Mouse (Mus musculus): ENCODE measurements around the gene Urod.

Urod gene

DNA sequence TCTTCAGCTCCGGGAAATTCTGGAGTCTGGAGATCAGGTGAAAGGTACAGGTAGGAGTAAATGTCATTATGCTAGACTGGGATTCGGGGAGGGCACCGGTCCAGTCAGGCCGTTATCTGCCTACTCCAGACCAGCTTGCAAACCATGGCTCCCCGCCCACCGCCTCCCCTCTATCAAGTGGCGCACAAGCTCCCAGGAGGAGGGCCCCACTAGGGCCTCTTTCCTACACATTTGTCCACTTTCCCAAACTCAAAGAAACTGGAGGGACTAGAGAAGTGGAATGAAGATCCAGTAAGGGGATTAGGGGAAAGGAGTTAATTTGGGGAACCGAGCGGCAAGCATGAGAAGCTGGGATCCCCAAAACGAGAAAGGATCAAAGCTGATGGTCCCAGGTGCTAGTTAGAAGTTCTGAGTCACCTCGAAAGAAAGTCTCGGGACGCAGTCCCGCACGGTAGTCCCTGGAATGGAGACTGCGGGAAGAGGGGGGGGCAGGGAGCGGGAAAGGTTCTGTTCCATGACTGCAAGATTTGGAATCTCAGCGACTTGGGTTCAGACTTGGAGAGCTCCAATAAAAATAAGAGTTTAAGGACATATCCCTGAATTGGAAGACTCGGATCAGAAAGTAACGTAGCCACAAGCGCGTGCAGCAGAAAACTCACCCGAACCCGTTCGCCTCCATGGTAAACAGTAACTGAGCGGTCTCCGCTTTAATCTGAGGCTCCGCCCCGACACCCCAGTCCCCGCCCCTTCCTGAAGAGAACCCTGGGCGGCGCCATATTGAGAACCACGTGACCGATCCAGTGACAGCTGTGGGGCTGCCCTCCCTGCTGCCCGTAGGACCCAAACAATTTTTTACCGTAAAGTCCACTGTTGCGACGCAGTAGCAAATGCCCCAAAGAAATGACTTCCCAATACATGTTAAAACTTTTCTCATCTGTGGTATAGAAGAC lies at the start of gene Urod:
Gene Urod (minus strand): TSS at position 742 of the 950 bp plus-strand sequence.
- WGBS = 1% methylated on average over 38 of the region's 38 CpGs

DNA sequence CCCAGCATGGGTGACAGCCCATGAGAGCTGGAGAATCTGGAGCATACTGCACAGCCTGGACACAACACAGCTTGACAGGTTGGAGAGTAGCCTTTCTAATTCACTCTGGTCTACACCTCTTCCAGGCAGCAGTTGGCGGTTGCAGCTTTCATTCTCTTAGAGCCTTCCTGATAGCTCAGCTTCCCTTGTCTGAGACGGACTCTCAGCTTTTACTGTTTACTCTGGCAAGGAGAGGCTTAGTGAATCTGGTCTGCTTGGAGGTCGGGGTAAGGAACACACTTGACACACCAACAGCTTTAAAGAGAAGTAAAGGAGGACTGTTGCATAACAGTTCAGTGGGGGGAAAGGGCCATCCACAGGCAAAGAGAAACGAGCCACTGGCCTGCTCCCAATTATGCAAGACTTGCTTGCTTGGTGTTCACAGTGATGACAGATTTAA lies 47.1 kb upstream of the Urod start:
- 53% methylated on average over 4 of the region's 4 CpGs for WGBS

- WGBS = 66% methylated on average over 1 of the region's 1 CpGs
Measured at GRCm38 (mm10) chr4:117040791-117041190, 46.6 kb upstream of the Urod start.

GRCm38 (mm10) chr4:117039925-117040687 lies 45.9 kb upstream of the Urod start:
- WGBS = 17% methylated on average over 9 of the region's 9 CpGs

GRCm38 (mm10) chr4:117031105-117031504 lies 36.9 kb upstream of the Urod start:
- 94% methylated on average over 1 of the region's 1 CpGs for WGBS

- 97% methylated on average over 4 of the region's 4 CpGs for WGBS
Measured at GRCm38 (mm10) chr4:117023469-117023868, 29.3 kb upstream of the Urod start.

DNA sequence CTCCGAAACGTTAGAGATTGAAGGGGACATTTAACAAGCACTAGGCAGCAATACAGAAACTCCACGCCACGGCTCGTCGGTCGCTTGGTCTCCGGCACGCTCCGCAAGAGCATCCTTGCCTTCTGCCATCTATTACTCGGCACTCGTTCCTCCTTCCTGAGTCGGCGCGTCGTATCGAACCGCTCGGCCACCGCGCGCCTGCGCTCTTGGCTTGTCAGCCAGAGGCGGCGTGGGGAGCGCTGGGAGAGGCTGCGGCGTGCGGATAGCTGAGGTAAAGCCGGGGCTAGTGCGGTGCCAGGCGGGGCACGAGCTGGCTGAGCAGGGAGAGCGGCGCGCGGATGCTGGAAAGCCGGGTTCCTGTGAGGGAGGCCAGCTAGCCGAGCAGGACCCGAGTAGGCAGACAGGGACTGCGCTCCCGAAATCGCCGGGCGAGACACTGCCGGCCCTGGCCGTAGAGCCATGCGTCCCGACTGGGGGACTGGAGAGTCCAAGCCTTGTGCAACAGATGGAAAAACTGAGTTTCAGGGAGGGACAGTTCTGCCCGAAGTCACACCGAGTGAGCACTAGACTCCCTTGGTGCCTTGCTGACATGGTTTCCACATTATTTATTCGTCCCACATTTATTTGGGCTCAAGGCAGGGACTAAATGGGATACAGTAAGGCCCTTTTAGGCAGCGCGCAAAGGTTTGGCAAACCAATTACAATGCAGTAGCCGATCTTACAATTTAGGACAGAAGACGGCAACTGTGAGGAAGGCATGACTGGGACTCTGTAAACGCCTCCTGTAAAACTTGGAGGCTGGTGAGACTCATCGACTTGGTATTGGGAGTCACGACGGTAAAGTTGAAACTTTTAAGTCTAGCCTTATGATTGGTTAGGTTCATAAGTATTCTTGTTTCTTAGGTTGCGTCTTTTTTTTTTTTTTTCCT lies 25.3 kb upstream of the Urod start, which contains the start of gene Eif2b3:
Gene Eif2b3 (plus strand): TSS at position 197 of the 929 bp plus-strand sequence.
- WGBS = under 1% methylated on average over 61 of the region's 61 CpGs

DNA sequence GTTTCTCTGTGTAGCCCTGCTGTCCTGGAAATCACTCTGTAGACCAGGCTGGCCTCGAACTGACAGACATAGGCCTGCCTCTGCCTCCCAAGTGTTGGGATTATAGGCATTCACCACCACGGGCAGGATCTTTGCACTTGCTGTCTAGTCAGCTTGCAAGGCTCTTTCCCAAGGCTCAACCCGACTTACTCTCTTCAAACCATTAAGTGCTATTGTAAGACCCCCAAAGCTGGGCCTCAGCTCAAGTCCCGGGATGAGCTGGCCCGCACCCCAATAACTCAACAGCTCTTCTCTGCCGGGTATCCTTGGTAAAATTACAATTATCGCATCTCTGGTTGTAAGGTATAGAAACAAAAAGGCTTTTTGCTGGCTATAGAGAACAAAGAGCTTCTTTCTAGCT lies 24.1 kb upstream of the Urod start:
- 81% methylated on average over 7 of the region's 7 CpGs for WGBS

DNA sequence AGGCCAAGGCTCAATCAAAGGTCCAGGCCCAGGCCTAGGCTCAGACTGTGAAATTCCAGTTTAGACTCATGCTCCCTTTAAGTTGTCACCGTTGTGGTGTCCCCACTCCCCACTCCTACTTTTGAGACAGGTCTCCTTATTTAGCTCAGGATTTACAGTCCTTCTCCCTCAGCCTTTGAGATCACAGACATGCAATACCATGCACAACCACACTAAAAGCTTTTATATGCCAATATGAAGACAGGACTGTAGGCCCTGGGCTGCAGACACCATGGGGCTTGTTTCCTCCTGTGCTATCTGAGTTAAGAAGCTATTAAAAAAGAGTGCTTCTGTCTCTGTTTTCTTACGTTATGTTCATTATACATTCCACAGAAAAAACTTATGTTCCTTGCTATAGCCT lies 23.5 kb upstream of the Urod start:
- whole genome bisulfite sequencing = 68% methylated on average over 2 of the region's 2 CpGs

GRCm38 (mm10) chr4:117014901-117015415 lies 20.7 kb upstream of the Urod start:
- WGBS = 57% methylated on average over 4 of the region's 4 CpGs

DNA sequence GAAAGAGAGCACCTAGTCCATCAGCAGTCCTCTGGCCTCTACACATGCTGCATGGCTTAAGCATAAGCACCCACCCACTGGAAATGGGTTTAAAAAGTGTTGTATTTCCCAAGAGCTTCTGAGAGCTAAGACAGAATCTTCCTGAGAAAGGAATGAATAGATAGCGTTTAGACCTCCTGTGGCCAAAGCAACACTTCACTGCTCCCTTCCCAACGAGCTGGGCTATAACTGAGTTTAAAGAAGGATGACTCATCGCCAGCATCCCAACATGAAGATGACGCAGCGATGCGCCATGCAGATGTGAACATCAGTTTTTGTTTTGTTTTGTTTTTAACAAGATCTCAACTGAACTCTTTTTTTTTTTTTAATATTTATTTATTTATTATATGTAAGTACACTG lies 19.4 kb upstream of the Urod start:
- 80% methylated on average over 6 of the region's 6 CpGs for WGBS

- WGBS = 77% methylated on average over 5 of the region's 5 CpGs
Measured at GRCm38 (mm10) chr4:117010231-117010630, 16.0 kb upstream of the Urod start.

- 28% methylated on average over 3 of the region's 3 CpGs for WGBS
Measured at GRCm38 (mm10) chr4:117007058-117007457, 12.8 kb upstream of the Urod start.

DNA sequence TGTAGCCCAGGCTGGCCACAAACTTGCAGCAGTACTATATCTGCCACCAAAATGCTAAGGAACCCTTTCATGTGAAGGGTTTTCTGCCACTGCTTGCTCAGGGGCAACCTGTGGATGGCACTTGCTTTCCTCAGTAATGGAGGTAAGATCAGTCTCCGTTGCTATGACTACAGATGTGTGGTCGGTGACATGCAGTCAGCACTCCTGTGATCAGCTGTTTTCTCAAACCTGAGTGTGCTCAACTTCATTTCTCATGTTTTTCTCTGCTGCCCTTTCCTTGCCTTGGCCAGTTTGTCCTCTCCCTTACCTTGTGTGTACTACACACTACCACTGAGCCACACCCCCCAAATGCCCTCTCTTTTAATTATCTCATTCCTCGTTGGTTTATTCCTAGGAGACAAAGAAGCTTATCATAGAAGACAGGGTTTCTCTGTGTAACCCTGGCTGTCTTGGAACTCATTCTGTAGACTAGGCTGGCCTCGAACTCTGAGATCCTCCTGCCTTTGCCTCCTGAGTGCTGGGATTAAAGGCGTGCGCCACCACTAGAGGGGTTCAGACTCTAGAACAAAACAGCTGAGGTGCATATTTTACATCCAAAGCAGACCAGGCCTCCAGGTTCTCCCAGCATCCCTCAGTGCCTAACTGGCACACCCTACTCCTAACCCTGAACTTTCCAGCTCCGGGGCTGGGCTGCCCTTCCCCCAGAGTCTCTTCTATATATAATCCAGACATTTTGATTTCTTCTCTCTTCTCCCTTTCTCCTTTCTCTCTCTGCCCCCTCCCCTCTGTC lies 11.6 kb upstream of the Urod start:
- 74% methylated on average over 7 of the region's 7 CpGs for WGBS

- 84% methylated on average over 4 of the region's 4 CpGs for WGBS
Measured at GRCm38 (mm10) chr4:117004649-117005048, 10.4 kb upstream of the Urod start.

DNA sequence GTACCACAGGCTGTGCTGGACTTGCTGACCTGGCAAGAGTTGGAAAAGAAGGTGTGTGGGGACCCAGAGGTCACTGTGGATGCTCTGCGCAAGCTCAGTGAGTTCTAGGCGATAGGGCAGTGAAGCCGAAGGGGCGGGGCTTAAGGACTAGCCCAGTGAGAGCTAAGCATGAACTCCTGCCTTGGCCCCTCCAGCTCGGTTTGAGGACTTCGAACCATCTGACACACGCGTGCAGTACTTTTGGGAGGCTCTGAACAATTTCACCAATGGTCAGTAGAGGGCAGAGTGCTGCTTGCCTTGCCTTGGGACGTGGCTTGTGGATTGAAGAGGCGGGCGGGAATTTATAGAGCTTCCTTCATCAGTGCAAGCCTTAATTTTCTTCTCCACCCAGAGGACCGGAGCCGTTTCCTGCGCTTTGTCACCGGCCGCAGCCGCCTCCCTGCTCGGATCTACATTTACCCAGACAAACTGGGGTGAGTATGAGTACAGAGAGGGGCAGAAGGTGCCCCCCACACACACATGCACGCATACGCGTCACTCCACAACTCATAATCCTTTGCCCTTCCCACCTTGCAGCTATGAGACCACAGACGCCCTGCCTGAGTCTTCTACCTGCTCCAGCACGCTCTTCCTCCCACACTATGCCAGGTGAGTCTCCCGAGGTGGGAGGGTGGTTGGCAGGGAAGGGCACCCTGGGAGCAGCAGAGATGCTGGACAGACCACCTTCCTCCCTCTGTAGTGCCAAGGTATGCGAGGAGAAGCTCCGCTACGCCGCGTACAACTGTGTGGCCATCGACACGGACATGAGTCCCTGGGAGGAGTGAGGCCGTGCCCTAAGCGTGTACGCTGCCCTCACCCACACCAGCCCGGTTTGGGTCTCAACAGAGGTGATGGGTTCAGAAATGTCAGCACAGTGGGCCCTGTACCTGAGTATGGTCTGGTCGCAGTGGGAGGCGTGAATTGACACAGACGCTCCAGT lies 8.6 kb upstream of the Urod start:
- 53% methylated on average over 38 of the region's 38 CpGs for WGBS

DNA sequence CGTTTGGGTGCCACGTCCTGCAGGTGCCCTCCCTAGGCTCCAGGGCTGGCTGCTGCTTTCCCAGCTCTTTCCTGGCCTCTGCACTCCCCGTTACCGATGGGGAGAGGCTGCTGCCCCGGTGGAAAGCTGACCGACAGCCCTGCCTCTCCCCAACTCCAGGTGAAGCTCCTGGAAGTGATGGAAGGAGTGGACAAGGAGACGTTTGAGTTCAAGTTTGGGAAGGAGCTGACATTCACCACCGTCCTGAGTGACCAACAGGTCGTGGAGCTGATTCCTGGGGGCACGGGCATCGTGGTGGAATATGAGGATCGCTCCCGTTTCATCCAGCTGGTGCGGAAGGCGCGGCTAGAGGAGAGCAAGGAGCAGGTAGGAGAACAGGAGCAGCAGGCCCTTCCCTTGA lies 7.7 kb upstream of the Urod start:
- 93% methylated on average over 16 of the region's 16 CpGs for WGBS

GRCm38 (mm10) chr4:116999513-117000154 lies 5.4 kb upstream of the Urod start:
- 95% methylated on average over 17 of the region's 17 CpGs for WGBS

- 1% methylated on average over 16 of the region's 16 CpGs for WGBS
Measured at GRCm38 (mm10) chr4:116995798-116996135, 1.6 kb upstream of the Urod start.
